Mouse (Mus musculus) right cerebral cortex, adult 2 months (tissue): ENCODE results near the gene Meis2.

Experiments used
- DNase-seq, 2 experiments: peaks; one replicate each; pipeline ENCODE4 v3.0.0; 2021 to 2022; ENCODE audit warnings: low spot score in 2 of 2

The Meis2 gene

DNA sequence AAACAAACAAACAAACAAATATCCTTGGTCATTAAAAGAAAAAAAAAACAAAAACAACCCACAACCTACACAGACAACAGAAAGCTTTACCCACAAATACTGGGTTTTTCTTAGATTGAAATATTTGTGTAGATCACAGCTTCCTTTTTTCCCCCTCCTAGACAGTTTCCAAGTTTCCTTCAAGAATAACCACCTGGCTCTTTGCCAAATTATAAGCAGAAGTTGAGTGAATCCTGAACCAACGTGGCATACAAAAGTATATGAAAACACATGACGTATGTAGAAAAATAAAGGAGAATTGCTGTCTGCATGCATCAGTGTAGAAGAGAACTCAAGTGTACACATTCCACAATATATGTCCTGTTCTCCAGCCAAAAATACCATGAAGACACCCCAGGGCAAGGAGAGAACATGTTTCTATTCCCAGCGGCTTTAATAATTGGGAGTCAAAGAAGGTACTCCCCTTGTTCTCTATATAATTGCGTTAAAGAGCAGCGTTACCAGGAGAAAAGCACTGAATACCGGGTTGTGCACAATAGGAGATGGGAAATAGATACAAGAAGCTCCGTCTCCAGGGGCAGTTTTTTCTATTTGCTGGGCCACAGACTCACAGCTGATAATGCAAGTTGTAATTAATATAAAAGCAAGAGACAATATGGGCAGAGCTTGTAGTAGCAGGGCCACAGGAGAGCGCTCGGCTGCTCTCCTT, 13.6 kb downstream of the Meis2 start:
- no peak for DNase-seq

DNA sequence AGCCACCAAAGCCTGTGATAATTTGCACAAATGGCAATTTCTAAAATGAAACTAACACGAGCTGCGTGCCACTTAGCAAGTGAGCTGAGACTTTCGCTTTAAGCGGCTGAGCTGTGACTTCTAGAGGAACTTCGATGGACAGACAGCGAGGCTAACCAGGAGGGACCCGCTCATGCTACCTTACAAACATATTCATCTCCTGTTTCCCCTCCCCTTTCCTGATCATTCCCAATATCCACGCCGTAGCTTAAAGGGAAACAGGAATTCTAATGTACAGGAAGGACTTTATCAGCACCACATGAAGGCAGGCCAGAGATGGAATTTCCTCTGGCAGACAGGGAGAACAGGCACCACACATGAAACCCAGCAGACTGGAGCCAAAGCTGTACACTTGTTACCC, 15.9 kb downstream of the Meis2 start:
- no peak for DNase-seq

DNA sequence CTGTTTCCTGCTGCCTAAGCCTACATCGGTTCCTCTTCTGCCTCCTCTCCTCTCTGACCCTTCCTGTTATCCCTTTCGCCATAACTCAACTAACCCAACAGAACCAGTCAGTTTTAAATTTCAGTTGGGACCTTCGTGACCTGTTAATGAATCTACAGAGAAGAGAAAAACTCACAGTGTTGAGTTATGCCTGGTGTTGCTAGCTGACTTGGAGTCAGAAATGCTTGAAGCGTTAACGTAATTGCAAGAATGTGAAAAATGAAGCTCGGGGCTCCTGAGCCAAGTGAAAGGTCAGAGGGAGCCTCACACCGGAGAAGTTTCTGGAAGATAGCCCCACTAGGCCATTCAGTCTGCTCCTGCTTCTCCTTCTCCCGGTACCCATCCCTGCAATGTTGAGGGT, 18.3 kb downstream of the Meis2 start:
- DNase-seq = no peak

DNA sequence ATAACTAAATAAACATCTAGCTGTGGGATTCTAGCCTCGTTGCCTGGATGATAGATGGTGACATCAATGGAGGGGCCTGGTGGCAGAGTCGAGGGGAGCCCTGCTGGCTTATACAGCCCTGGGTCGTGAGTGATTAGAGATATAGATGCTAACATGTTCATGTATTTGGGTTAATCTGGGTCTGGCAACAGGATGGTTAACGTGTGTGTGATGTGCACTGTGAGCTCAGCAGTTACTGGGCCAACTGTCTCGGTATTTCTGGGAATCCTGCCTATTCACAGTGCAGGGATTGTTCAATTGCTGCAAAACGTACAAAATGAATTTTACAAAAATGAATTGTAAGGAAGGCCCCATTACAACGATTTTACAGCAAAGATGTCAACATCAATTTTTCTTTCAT, 20.6 kb downstream of the Meis2 start:
- DNase-seq = no peak

DNA sequence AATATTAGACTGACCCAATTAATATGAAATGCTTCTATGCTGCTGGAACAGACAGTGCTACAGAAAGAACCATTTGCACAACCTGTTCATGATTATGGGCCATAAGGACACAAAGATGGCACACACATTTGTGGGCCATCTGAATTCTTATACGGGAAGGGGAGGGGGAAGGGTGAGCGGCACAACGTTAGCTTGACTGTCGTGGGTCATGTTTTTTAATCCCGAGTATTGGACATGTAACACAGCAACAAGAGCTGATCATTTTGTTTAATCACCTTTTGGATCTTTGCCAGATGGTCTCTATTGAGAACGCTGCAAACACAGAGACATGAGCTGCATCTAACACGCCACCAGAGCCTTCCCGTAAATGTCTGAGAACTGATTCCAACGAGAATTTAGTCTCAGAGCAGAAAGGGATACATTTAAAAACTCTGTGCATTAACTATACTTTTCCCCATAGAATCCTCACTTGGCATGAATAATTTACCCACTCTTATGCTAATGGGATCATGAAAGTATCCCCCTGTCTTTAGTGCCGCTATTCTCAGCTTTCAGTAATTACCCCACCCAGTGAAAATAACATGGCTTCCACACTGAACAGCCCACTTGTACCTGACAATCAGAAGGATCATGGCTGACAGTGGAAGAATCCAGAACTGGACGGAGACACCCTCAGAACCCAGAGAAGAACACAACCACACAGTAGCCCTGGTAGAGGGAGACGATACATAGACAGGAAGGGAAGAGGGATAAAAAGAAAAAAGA, 22.5 kb downstream of the Meis2 start:
- no peak for DNase-seq

DNA sequence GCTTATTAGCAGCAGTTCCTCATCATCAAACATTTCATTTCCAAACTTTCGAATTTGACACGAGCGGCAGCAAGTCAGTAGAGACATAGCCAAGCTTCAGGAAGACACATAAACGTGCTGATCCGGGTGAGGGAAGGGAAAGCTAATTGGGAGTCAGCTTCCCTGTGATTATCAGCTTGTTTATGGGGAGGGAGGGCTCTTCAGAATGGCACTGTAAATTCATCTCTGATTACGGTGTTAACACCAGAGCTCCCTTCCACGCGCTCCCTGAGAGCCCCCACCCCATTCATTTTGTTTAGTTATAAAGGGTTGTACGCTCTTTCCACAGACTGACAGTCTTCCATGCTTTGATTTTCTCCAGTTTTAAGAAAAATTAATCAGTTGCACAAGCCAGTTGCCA, 23.2 kb downstream of the Meis2 start:
- no peak for DNase-seq

DNA sequence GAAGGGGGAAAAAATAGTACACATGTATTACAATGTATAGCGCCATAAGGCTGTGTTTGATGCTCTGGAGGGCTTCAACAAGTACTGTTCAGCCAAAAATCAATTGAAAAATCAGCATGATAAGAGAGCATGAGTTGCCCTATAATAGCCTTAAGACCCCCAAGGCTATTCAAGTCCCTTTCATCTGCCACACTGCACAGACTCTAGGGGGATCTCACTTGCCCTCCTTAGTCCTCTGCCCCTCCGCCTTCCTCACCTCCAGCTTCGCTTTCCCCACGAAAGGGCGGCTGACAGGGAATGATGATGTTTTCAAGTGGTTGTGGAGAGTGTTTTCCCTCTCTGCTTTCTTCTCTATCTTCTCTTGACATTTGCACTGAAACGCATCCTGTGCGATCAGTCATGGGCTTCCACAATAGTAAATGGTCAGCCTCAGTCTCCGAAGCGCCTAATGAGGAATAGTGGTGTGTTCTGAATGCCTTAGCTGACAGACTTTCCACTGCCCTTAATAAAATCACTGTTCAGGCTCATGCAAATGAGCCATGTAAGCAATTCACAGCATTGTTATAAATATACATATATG, 23.9 kb downstream of the Meis2 start:
- DNase-seq = no peak

DNA sequence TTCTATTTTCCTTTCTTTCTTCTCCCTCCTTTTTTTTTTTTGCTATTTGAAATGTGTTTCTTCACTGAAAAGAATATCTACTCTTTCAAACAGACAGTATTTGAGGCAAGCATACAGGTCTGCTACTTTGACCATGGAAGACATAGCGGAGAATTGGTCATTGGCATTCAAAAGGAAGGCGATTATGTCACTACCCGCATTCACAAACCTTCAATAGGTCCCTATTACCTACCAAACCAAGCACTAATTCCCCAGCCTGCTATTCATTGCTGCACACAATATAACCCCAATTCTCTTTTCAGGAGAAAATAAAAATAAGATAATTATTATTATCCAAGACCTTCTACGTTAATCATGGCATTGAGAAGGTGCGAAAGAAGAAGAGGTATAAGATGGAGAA, 30.3 kb downstream of the Meis2 start:
- DNase-seq = no peak

DNA sequence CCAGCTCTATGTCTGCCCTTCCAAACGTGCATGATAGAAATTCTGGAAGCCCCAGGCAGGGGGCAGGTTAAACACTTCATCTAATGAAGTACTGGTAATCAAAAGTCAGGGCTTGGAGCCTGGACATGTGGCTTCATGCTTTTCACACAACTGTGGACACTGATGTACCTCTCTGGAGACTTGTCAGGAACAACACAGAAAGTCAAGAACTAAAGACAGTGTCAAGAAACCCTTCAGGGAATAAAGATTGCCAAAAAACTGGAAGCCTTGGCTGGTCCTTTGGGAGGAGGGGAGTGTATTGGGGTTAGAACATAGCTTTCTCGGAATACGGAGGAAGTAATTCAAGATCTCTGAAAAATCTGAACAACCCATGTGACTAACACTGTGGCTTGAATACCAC, 37.5 kb downstream of the Meis2 start:
- no peak for DNase-seq

DNA sequence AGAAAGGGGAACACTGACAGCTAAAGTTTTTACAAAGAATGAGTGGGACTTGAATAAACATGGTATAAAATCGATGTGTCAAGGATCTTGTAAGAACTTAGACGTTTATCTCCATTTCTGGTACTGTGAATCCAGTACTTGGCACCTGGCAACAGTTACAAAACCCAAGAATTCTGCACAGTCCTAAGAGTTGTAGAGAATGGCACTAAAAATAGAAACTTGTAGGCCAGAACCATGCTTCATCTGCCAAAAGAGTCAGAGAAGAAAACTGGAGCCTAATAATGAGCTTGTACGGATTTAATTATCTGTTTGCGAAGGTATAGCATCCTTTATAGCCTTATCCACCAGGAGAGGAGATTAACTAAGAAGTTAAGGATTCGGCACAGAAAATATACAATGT, 42.8 kb downstream of the Meis2 start:
- no peak for DNase-seq

DNA sequence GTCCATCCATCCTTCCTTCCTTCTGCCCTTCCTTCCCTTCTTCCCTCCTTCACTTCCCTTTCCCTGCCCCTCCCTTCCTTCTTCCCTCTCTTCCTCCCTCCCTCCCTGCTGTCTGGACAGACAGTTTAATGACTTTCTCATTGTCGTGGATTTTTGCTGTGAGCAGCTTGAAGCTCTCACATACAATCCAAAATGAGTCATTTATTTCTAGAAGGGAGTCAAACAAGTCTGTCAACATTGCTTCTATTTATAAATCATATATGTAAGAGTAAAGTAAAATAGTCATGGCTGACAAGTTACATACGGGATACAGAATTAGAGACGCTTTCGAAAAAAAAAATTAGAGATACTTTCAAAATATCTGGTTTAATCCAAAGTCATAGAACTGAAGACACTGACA, 43.7 kb downstream of the Meis2 start:
- DNase-seq = no peak

DNA sequence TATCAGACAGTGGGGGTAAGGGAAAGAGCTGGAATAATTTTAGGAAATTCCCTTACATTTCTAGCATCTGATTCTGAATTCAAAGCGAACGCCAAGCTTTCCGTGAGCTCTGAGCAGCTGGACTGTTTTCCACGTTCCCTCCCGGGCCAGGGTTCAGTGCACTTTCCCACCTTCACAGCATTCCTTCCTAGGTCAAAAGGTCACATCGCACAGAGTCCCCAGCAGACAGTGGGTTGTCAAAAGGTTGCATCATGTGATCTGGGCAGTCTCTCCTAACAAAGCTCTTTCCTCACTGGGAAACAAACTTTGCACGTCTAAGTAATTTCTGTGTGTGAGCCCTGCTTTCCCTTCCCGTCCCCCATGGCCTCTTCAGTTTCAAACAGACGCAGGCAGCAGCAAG, 44.6 kb downstream of the Meis2 start:
- no peak for DNase-seq

DNA sequence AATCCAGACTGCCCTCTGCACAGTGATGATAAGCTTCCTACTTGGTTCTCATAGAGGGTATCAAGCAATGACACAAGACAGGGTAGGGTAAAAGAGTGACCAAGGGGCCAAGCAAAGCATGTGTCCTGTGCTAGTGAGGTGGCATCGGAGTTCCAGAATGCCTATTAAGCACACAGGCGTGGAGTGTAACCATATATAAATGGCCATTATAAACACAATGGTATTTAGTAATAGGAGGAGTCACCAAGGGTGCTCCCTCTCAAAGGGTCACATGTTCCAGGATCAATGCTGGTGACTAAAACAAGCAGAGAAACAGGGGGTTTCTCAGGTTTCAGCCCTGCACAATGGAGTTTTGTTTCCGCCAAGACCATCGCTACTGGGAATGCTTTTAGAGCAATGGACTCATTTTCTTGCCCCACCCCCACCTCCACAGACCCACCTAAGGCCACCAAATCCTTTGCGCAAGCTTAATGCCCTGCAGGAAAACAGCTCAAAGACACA, 45.1 kb downstream of the Meis2 start:
- DNase-seq = no peak

DNA sequence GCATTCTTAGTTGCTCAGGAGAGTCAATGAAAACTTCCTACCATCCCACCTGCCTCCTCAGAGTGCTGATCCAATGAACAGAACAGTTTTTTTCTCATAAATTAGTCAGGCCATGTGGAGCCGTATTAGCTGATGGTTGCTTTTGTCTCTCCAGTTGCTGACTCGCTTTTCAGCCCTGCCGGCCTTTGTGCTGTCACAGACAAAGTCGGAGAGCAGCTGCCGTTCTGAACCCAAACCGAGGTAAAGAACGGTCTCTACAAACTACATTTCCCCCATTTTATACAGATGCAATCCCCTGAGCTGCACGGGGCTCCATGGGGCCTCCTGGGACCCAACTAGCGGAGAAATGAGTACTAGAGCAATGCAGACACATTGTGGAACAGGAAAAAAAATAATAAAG, 45.7 kb downstream of the Meis2 start:
- DNase-seq = no peak

DNA sequence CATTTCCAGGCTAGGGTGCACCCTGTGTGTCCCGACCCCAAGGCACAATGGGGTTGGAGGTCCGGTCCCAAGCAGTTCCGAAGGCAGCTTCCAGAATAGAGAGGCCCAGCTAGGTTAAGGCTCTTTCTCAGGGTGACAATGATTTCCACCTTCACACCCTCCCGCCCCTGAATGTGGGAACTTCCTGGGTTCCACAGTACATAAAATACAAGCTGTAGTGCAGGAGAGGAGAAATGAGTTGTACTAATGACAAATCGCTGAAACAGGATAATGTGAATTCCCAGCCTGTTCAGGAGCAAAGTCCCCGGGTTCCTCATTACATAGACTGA, 46.2 kb downstream of the Meis2 start:
- no peak for DNase-seq

DNA sequence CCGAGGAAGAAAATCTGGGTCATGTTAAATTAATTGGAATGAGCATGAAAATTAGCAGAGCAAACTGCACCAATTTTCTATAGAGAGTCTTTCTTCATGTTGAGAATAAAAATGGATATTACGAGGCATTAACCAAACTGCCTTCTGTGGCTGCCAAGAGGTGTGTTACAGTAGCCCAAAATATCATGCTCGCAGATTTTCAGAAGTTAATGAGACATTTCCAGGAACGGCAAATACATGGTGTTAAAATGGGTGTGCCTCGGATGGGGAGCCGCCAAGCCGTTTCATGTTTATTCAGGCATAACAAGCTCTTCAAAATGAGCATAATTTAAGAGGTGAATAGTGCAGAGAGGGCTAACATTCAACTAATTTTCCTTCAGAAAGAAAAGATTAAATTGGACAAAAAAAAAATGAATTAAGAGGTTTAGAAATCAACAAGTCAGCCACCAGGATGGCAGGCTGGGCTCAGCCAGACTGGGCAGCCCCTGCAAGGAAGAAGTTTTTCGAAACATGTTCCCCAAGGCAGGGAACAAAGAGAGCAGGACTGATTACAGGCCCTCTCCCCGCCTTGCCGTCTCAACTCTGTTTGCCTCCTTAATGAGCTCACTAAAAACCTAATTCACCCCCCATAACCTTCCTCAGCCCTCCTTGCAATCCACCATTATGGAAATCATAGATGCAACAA, 46.7 kb downstream of the Meis2 start:
- DNase-seq = no peak

DNA sequence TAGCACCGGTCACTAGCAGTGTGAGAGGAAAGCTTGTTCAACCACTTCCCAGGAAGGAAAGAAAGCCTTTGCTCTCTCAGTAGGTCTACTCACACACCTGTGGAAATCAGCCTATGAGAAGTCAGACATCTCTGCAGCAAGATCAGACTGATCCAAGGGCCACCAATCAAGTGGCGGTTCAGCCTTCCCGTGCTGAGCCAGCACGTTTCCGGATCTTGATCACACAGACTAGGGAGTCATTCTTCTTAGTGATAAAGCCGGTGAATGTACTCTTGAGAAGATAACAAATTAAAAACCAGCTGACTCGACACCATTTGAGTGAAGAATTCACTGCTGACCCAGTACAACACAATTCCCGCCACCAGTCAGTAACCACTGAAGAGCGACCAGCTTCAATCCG, 50.1 kb downstream of the Meis2 start:
- no peak for DNase-seq

DNA sequence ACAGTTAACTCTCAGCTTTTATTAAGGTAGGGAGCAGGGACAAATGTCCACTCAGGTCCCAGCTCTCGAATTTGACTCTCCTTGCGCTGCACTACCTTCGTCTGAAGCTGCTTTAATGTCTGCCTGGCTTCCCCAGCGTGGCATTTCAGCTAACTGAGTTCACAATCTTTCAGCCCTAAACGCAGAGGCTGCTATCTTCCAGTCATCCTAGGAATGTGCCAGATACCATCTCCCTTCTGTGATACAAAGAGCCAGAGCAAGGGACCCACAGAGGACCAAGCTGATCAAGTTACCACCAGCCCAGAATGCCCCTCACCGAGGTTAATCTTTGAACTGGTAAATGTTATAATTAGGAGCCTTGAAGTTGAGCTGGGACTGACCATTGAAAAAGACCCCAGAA, 55.2 kb downstream of the Meis2 start:
- no peak for DNase-seq

DNA sequence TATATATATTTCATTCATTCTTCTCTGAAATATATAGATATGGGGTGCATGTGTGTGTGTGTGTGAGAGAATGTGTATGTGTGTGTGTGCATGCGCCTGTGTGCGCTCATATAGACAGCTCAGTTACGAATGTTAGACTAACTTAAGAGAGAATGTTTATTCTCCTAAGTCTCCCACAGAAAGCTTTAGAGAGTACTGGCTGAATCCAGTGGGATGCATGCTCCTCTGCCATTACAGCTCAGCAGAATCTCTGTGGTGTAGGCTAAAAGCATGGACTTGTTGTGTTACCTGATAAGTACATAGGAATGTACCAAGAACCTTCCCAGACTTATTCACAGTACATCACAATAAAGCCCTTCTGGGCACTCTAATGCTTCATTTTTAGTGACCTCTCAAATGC, 55.6 kb downstream of the Meis2 start:
- DNase-seq = no peak

DNA sequence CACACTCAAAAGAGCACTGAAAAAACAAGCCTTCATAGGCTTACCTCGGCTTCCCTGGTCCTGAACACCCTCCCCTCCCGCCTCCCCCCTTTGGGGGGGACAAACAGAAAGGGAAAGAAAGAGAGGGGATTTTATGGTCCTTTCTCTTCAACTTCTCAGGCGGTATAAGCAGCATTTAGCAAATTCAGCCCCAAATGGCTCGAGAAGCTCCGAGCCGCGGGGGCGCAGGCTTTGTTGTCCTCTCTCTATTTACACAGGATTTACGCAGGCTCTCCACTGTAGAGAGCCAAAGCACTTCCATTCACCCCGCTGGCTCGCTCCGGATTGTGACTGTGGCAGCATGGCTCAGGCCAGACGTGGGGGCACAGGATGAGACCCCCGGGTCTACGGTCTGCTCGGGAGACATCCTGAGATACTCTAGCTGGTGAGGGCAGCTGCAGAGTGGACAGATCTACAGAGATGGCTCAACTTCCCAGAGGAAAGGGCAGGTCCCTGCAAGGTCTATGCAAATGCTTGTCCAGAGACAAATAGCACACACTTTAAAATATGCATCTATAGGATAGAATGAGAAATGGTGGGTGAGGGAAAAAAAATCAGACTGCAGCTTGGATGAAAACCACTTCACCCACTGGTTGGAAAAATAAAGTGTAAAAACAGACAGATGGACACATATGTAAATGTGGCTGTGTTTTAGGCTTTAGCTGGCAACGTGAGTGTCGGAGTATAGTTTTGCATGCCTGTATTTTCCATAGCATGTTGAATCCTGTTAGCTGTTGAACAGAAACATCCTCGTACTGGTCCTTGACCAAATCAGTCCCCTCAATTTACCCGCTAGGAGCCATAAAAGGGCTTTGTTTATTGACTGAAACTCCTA, 56.3 kb downstream of the Meis2 start:
- peak in 1 of 2 experiments; percentile 32 for DNase-seq

DNA sequence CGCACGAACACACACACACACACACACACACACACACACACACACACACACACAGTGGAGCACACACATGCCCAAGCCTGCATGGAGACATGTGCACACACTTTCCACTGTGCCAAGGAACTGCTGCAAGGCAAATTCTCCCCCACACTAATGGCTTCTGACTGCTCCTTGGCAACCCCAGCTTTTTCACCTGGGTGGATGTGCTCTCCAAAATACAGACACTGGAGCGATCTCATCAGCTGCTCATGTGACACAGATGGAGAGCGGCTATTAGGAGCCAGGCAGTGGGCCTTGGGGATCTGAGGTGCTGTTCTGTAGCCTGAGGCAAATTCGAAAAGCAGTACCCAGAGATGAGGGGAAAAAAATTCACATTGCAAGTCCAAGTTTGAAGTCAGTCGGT, 63.3 kb downstream of the Meis2 start:
- DNase-seq = no peak
